Mouse (Mus musculus) testis, postnatal 14 days (tissue): Measurements from ENCODE around the gene Ncaph2.
A peak's percentile ranks its signal among the peaks of the same experiment; 100 is the strongest.

Source experiments
- DNase-seq: peaks from one replicate; pipeline ENCODE4 v3.0.0; 2021; ENCODE audit warnings: low spot score

The Ncaph2 gene

DNA sequence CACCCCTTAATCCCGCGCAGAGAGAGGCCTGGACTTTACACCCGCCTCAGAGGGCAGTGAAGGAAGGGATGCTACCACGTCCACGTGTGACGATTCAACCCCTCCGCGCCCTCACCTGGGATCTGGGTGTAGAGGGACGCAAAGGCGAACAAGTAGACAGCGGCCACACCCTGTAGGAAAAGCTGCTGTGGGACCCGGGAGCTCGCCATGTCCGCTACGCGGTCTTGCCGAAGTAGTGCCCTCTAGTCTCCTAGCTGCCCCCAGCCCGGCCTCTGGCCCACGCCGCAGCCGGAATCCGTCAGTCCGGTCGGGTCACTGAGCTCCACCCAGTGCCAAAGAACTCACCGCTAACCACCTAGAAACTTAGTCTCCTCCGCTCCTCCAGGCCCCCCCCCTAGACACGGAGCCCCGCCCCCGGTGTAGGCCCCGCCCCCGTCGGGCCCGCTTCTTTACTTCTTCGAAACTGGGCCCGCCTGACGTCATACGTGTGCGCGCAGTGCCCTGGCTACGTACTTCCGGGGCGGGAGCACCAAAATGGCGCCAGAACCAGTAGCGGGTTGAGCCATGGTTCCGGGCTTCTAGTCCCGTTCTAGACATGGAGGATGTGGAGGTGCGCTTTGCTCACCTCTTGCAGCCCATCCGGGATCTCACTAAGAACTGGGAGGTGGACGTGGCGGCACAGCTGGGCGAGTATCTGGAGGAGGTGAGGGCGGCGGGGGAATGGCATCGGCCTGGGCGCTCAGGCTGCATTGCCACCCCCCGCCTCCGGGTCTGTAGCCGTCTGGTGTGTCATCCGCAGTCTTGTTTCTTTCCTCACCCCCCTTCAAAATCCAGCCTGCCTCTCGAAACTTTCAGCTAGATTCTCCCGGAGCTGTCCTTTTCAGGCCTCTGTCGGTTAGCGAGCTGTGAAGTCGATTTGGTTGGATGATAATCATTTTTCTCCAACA, at the start of gene Ncaph2, which contains the start of gene Lmf2:
Ncaph2 (plus strand) TSS at position 479 of the 947 bp plus-strand sequence.
Lmf2 (minus strand) TSS at position 419 of the 947 bp plus-strand sequence.
- DNase-seq = peak; percentile 94

DNA sequence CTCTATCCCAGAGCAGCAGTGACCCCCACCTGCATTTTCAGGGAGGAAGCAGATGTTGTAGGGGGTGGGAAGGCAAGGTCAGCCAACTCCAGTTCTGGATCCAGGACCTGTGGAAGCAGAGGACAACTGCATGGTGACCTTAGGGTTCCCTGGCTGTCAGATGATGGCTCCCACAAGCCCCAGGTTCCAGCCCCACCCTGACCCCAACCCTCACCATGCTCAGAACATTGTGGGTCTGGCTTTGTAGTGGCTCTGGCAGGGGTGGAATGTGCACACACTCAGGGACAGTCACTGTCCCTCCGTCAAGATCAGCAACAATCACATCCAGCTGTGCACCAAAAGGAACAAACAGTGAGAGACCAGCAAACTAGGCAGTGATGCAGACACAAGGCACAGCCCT, 49.6 kb upstream of the Ncaph2 start:
- DNase-seq = no peak

DNA sequence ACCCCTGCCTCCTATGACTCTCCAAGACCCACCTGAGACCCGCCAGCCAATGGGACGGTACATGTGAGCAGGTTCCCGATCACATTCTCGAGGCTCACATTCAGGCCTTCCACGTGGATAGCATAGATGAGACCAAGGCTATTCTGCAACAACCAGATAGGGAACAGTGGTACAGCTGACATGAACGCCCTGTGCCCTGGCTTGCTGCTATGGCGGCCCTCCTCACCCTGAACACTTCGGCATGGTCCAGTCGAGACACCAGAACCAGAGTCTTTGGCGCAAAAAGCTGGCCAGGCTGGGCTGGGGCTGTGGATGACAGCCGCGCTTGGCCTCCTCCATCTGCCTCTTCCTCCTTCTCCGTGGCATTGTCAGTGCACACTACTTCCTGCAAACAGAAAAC, 48.1 kb upstream of the Ncaph2 start:
- no peak for DNase-seq

DNA sequence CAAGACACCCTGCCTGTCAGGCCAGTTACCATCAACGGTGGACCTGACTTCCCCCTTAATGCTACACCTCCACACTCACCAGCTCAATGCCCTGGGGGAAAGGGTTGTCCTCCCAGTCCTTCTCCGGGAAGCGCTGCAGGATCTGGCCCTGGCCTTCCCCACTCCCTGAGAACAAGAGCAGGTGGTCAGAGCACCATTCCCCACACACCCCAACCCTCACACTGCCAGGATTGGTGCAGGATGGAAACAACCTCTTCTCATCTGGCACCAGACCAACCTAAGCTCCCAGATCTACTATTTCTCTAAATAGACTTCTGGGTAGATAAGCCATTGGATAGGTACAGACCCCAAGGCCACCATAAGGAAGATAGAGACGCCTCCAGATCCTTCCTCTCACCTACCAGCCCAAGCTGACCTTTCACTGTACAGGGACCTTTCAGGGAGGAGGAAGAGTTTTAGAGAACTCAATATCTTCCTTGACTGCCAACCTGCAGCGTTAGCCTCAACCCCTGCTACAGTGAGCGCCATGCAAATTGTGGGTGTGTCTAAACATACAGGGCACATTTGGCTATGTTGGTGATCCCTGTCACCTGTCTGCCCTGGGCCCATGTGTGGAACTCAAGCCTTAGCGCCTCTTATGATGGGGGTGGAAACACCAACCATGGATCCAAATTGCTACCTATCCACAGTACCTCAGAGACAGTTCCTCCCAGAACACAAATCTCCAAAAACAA, 46.9 kb upstream of the Ncaph2 start:
- no peak for DNase-seq

DNA sequence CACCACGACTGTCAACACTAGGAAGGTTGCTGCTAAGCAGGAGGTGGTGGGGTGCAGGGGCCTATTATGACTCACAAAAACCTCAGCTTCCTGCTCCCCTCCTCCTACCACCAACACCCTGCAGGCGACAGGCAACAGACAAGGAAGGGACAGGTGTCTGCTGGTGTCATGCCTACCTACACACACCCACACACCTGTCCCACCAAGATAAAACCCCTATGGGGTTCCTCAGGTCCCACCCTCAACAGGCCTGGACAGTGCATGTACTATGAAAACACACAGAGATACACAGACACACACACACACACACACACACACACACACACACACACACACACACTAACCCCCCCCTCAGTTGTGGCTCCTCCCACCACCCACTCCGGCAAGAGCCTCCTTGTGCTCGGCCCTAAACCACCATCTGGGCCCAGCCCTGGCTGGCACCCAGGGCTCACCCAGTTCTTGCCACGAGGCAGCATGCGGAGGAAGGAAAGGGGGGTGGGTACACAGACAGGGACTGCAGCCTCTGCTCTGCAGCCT, 45.5 kb upstream of the Ncaph2 start:
- DNase-seq = no peak

DNA sequence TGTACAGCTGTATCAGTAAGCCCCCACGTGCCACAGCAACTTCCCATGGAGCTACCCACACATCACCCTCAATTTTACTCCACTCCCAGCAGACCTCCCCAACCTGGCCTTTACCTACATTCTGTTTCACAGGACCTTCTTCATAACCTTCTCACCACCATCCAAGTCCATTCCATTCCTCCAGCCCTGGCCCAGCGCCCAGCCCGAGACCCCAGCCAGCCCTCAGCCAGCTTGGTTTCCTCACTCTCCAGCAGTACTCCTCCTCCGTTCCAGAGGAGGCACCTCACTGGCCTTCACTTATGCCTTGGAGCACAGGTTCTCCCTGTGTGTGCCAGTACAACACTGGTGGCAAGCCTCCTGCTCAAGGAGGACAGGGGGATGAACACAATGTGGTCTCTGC, 42.2 kb upstream of the Ncaph2 start:
- DNase-seq = no peak

DNA sequence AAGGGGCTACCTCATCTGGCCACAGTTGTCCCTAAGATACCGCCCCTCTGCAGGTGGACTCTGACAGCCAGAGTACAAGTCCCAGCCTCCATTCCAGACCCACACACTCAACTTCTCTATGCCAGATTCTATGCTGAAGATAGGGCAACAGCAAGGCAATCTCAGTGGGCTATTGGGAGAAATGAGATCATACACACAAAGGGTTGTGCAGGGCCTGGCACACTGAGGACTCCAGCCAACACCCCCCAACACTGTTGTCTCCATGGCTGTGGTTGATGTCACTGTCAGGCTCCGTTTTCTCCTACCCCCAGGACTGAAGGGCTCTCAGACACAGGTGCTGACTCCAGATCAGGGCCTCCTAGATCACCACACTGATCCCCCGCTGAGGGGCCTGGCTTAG, 41.4 kb upstream of the Ncaph2 start:
- DNase-seq = no peak

DNA sequence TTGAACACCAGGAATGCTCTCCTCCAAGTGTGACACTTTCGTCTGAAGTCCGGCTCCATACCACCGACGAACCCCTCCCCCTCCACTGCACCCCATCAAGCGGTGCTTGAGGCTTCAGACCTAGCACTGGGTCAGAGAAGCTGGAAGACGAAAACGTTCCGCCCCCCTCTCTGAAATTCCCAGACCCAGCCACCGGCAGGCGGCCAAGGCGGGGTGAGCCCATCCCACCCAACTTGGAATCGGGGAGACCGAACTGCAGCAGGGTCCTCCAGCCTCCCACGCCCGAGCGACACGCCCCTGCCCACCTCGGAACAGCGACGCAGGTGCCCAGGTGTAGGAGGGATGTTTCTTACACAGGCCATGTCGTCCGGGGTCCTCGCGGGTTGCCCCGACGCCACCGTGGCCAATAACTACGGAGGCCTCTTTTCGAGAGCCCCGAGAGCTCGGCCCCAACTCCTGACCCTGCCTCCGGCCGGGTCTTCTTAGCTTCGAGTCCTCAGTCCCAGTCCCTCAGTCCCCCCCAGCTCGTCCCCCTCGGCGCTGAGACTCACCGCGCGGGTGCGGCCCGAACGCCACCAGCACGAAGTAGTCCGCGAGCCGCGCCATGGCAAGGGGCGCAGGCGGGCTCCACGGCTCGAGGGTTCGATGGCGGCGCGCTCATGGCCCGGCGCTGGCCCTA, 40.9 kb upstream of the Ncaph2 start:
- DNase-seq = peak; percentile 44

DNA sequence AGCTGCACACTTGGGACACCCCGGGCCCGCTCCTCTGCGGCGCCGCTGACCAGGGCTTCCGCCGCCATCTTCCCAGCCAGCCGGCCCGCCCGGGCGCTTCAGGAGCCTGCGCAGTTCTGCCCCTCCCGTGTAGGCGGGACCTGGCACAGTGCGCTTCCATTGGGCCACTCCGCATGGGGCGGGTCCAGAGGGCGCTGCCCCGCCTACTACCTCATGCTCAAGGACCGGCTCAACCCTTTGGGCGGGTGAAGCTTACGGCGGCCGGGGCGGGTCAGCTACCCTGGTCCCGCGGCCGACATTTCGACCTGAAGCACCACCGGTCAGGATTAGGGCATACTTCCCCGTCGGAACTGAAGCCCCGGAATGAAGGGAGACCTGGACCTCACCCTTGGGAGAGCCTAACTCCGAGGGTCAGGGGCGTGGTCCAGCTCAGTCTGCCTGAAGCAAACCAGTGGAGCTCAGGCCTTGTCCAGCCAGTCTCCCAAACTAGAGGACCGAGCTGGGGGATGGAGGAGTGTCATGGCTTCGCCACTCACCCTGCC, 40.3 kb upstream of the Ncaph2 start, which contains the start of gene Sbf1:
Sbf1 (minus strand) TSS at position 122 of the 542 bp plus-strand sequence.
- peak; percentile 98 for DNase-seq

DNA sequence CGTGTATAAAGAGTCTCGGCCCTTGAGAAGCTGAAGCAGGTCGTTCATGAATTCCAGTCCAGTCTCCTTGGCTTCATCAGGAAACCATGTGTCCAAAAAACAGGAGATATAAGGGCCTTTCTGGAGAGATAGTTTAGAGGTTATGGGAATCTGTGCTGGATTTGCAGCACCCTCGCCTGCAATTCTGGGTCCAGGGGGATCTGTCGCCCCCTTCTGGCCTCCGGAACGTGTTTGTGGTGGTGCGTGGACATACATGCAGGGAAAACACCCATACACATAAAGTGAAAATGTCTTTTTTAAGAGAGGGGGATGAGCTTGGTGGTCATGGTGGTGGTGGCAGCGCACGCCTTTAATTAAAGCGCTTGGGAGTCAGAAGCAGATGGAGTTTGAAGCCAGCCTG, 39.4 kb upstream of the Ncaph2 start:
- DNase-seq = no peak

DNA sequence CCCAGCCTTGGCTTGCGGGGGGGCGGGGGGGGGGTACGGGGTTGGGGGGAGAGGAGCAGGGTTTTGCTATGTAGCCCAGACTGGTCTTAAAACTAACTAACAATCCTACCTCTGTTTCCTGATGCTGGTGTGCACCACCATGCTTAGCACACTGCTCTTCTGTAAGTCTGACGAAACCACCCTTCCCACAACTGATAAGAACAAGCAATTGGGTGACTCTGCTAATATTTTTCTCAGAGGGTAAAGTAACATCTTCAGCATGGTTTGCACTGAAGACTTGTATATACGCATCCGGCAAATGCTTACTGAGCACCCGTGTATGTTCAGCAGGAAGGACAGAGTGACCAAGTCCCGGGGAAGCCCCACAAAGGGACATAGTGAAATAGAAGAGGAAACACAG, 34.3 kb upstream of the Ncaph2 start:
- no peak for DNase-seq

DNA sequence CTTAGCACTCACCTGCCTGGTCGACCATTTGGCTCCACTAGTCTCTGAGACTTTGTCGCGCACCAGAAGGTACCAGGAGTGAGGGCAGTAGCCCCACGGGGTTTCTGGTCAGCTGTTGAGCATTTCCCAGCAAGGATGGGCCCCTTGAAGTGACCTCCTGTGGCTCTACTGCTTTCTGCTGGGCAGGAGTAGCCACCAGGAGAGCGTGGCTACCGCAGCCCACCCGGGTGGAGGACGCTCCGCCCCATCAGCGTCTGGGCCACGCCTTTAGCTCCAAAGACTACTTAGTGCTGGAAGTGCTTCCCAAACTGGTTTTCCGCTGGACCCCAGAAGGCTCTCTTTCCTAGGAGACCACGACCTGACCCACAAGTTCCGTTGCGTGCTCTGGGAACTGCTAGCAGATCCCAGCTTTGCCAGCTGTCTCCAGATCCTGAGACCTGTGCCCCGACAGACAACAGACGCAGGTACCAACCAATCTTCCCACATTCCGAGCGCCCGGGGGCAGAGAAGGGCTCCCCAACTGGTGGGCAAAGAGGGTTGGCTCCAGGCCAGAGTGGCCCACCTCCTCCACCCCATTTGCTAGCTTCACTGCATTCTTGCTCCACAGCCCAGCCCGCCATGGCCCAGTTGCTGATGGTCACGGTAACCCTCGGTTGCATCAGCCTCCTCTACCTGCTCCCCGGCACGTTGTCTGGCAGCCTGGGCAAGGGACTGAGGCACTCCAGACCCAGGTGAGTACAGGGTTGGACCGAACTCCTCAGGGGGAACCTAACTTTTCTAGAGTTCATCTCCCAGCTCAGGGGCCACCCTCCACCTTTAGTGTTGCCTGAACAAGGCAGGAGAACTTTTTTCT, 32.6 kb upstream of the Ncaph2 start, which contains the start of gene Adm2:
Adm2 (plus strand) TSS at position 51 of the 853 bp plus-strand sequence.
- DNase-seq = no peak

DNA sequence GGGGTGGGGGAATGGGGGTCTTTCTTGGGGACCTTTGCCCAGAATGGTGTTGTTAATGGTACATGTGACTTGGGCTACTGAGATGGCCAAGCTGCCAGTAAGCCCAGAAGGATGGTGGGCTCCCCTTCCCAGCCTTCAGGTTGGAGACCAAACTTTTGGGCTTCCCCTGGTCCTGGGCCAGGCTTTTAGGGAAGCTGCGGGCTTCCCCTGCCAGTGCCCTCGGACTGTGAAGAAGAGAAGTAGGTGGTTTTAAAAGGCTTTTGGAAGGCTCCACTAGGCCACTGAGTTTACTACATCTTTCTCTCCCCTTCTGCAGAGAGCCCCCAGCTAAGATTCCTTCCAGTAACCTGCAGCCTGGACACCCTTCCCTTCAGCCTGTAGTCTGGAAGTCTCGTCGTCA, 31.9 kb upstream of the Ncaph2 start:
- no peak for DNase-seq

DNA sequence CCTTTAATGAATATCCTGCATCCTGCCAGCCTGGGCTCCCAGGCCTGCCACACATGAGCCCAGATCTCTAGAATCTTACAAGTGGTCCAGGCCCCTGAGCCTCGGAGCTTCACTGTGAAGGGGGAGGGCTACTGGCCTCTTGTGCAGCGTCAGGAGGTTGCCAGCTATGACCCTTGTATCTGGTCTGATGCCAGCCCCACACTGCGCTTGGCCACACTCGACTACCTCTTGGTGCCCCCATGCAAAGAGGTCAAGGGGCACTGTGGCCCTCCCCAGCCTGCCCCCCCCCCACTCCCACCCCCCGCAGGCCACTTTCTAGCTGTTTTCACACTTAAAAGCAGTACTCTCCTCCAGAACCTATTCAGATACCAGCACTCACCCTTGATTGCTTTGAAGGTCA, 29.1 kb upstream of the Ncaph2 start:
- DNase-seq = no peak

DNA sequence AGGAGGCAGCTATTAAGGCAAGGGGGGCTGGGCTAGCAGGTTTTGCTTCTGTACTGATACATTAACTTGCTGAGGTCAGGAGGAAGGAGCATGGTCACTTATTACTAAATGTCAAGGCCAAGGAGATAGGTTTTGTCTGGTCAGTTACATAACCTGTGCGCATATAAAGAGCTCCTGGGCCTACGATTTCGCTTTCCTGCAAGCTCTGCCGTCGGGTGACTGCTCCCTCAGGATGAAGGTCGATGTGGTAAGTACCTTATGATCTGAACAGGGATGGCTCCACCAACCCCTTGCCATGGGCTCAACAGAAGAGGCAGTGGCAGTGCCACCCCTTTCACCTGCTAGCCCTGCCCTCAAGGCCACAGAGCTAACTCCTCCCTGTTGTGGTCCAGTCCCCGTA, 21.2 kb upstream of the Ncaph2 start, which contains the start of gene Miox:
Miox (plus strand) TSS at position 128 of the 400 bp plus-strand sequence.
- no peak for DNase-seq

DNA sequence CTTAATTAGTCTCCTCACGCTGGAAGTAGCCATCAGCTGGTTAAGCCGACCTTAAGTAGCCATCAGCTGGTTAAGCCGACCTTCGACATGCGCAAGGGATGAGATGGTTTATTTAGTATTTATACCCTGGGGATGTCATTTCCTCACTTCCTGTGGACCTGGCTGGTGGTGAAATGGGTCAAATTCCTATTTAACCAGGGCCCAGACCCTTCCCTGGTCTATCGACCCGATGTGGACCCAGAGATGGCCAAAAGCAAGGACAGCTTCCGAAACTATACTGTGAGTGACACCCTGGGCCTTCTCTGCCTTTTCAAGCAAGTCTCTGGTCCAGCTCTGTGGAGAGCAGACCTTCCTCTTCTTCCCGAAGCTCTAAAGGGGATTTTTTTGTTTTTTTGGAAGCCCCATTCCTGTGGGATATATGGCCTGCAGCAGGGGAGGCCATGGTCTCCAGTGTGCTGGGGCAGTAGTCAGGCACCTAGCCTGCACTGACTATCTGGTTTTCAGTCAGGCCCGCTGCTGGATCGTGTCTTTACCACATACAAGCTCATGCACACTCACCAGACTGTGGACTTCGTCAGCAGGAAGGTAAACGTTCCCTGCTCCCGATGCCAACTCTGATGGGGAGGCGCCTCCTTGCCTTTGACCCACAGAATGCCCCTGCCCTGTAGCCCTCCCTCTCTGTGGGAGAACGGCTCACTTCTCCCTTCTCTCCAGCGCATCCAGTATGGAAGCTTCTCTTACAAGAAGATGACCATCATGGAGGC, 20.6 kb upstream of the Ncaph2 start:
- DNase-seq = no peak

DNA sequence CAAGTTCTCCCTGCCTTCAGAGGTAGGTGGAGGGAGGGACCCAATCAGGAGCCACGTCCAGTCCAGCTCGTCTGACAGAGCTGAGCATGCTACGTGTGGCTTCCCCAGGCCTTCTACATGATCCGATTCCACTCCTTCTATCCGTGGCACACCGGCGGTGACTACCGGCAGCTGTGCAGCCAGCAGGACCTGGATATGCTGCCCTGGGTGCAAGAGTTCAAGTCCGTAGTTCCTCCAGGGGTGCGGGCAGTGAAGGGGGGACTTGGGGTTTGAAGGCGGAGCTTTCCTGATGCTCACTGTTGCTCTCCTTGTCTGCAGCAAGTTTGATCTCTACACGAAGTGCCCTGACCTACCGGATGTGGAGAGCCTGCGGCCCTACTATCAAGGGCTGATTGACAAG, 19.1 kb upstream of the Ncaph2 start:
- DNase-seq = no peak

DNA sequence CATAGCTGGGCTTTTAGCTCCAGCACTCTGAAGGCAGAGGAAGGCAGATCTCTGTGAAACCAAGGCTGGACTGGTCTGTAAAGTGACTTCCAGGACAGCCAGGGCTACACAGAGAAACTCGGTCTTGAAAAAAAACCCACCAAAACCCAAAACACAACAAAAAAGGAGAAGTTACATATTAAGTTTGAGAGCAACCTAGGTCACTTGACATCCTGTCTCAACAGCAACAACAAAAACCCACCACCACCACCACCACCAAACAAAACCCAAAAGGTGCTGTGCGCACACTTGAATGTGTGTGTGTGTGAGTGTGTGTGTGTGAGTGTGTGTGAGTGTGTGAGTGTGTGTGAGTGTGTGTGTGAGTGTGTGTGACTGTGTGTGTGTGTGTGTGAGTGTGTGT, 15.8 kb upstream of the Ncaph2 start:
- DNase-seq = no peak

DNA sequence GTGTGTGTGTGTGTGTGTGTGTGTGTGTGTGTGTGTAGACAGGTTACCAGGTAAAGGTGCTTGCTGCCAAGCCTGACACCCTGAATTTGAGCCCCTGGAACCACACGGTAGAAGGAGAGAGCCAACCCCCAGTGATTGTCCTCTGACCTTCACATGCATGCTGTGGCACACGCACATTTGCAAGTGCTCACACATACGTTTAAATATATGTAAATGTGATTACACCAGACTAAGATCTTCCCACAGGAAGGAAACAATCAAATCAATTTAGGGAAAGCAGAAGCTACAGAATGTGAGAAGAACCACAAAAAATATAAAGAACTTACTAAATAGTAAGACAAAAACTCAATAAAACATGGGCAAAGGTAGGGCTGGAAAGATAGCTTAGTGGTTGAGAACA, 15.4 kb upstream of the Ncaph2 start:
- DNase-seq = no peak

DNA sequence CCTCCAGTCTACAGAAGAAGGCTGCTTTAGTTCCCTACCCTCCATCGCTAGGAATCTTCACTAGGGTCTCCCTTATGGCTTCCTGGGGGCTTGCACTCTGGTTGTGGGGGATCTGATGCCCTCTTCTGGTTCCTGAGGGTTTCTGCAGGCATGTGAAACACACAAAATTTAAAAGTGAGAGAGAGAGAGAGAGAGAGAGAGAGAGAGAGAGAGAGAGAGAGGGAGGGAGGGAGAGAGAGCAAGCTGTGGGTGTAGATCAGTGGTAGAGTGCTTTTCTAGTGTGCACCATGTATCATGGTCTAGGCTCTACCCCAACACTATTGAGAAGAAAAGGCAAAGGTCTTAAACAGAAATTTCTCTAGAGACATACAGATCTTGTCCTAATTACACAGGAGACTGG, 13.8 kb upstream of the Ncaph2 start:
- DNase-seq = no peak
